Mouse (Mus musculus) midbrain, embryonic 15.5 days (tissue): ENCODE measurements around the gene Nt5dc1. TPM values are rescaled to one million over a fixed set of nuclear protein-coding genes. Genes with fewer than 3 reads are reported as not detected.
A peak's percentile ranks its signal among the peaks of the same experiment; 100 is the strongest.
"Not testable (repeated sequence)": the region's sequence is repeated elsewhere in the genome, so short reads cannot be mapped to it uniquely, and the experiment has no call there.

ENCODE experiments used
- ATAC-seq: fragments of 200-750 bp; cut with Nextera tagmentation; replicated peaks from 2 replicates; pipeline ENCODE4 v1.8.0; 2017; ENCODE audit warnings: moderate TSS enrichment
- H3K27ac ChIP-seq: fragments of 300-500 bp; sonication (generic); 2 replicates; pipeline ENCODE4 v1.5.1; 2015; ENCODE audit warnings: mild to moderate bottlenecking, inconsistent platforms
- H3K27me3 ChIP-seq: fragments of 300-500 bp; sonication (generic); replicated peaks from 2 replicates; pipeline ENCODE4 v1.6.1; 2015; ENCODE audit warnings: inconsistent platforms
- H3K36me3 ChIP-seq: fragments of 300-500 bp; sonication (generic); replicated peaks from 2 replicates; pipeline ENCODE4 v1.6.1; 2015; ENCODE audit warnings: inconsistent platforms
- H3K4me1 ChIP-seq: fragments of 300-500 bp; sonication (generic); 2 replicates; pipeline ENCODE4 v1.6.1; 2015; ENCODE audit warnings: inconsistent platforms
- H3K4me2 ChIP-seq: fragments of 300-500 bp; sonication (generic); 2 replicates; pipeline ENCODE4 v1.6.1; 2015; ENCODE audit warnings: inconsistent platforms, mild to moderate bottlenecking, moderate library complexity
- H3K4me3 ChIP-seq: fragments of 300-500 bp; sonication (generic); 2 replicates; pipeline ENCODE4 v1.5.1; 2015; ENCODE audit warnings: mild to moderate bottlenecking, inconsistent platforms
- H3K9ac ChIP-seq: fragments of 300-500 bp; sonication (generic); 2 replicates; pipeline ENCODE4 v1.6.1; 2015; ENCODE audit warnings: mild to moderate bottlenecking, inconsistent platforms
- H3K9me3 ChIP-seq: fragments of 300-500 bp; sonication (generic); 2 replicates; pipeline ENCODE4 v1.6.1; 2016; ENCODE audit warnings: inconsistent platforms
- WGBS: fragments of 180-500 bp; shearing (Covaris S2); methylation state at CpG from one replicate; pipeline ENCODE4 v1.1.7; 2015; ENCODE audit warnings: mixed read lengths; 5-methylcytosine and 5-hydroxymethylcytosine counted together
- polyA plus RNA-seq: library from polyadenylated mRNA; unstranded; fragments of >200 nt; fragmentation: Nextera tagmentation; extraction: Ambion mirVana; gene quantifications from 2 replicates; pipeline ENCODE4 v1.2.1, GENCODE M21; 2015

Nt5dc1 gene
- polyA plus RNA-seq, result 1.7 and 2.3 TPM in 2 replicates

- Histone ChIP-seq H3K27me3 (no peaks in the 10 kb centered on the region), H3K4me2 (peak within 1 kb of the TSS; percentile 75), H3K27ac (0 out of 2 replicates have a peak within 1 kb of the TSS, but pooled peaks have one; percentile 5), H3K9ac (peak within 1 kb of the TSS; percentile 45), H3K4me3 (peak within 1 kb of the TSS; percentile 62), H3K36me3 (no peaks in the 10 kb centered on the region), H3K4me1 (0 out of 2 replicates have a peak, but pooled peaks cover 3% of the 10 kb centered on the region), H3K9me3 (no peaks in the 10 kb centered on the region)
- peak; percentile 98 for ATAC-seq
- WGBS, result 1% methylated on average over 48 of the region's 49 CpGs
Measured at GRCm38 (mm10) chr10:34418204-34418756, at the start of gene Nt5dc1. Gene Nt5dc1 (minus strand): TSS chr10:34418552.

GRCm38 (mm10) chr10:34464321-34464720 is 46.0 kb upstream of the Nt5dc1 start:
- 94% methylated on average over 4 of the region's 4 CpGs for WGBS
- Histone ChIP-seq H3K9me3 (no peaks in the 10 kb centered on the region), H3K4me1 (no peaks in the 10 kb centered on the region), H3K4me3 (no peak overlapping the region), H3K9ac (no peak overlapping the region), H3K27me3 (no peaks in the 10 kb centered on the region), H3K4me2 (no peak overlapping the region), H3K36me3 (no peaks in the 10 kb centered on the region), H3K27ac (no peak overlapping the region)
- ATAC-seq, result no peak

DNA sequence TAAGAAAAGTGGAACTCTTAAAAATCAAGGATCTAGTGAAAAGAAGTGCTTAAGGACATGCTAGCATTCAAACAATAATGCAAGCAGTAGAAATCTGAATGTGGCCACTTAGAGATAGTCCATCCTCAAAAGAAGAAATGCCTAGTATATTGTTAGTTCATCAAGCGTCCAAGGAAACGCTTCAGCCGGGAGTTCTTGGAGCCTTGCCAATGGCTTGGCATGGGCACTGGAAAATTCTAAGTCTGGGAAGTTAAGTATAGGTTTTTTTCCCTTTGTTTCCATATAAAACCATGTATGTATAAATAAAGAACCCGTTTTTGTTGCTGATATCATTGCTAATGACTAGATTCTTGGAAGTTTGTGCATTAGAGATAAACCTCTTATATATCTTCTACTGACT is 43.1 kb upstream of the Nt5dc1 start:
- H3K36me3 ChIP-seq, result no peaks in the 10 kb centered on the region
- H3K9me3 ChIP-seq, result no peaks in the 10 kb centered on the region
- no peak overlapping the region for H3K27ac ChIP-seq
- H3K4me2 ChIP-seq, result no peak overlapping the region
- no peak for ATAC-seq
- 50% methylated on average over 4 of the region's 4 CpGs for WGBS
- no peaks in the 10 kb centered on the region for H3K27me3 ChIP-seq
- H3K9ac ChIP-seq, result no peak overlapping the region
- H3K4me3 ChIP-seq, result no peak overlapping the region
- H3K4me1 ChIP-seq, result no peaks in the 10 kb centered on the region

GRCm38 (mm10) chr10:34449469-34449868 is 31.1 kb upstream of the Nt5dc1 start:
- ATAC-seq, result no peak
- H3K27ac ChIP-seq, result no peak overlapping the region
- no peak overlapping the region for H3K4me2 ChIP-seq
- no peaks in the 10 kb centered on the region for H3K36me3 ChIP-seq
- H3K4me3 ChIP-seq, result no peak overlapping the region
- no peaks in the 10 kb centered on the region for H3K4me1 ChIP-seq
- 83% methylated on average over 1 of the region's 1 CpGs for WGBS
- H3K9ac ChIP-seq, result no peak overlapping the region
- H3K27me3 ChIP-seq, result no peaks in the 10 kb centered on the region
- H3K9me3 ChIP-seq, result no peaks in the 10 kb centered on the region

DNA sequence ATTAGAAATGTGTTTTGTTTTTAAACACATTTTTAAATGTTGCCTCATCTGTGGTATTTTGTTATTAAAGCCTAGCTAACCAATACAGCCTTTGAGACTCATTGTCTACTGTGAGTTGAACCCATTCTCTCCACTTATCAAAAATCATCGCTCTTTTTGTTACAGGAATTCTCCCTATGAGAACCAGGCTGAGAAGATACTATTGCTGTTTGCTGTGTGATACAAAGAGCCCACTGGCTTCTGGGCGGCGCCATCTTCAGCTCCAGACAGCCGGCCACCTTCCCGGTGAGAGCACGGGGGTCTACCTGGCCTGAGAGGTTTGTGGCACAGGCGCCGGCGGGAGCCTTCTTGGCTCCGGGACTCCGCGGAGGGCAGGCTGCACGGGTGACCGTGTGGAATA is 15.8 kb upstream of the Nt5dc1 start:
- H3K27ac ChIP-seq, H3K9me3 ChIP-seq, H3K4me2 ChIP-seq, H3K4me1 ChIP-seq, ATAC-seq, H3K4me3 ChIP-seq, H3K27me3 ChIP-seq, H3K9ac ChIP-seq, H3K36me3 ChIP-seq: not testable (repeated sequence)
- 97% methylated on average over 9 of the region's 14 CpGs for WGBS

- H3K27me3 ChIP-seq, result no peaks in the 10 kb centered on the region
- H3K4me2 ChIP-seq, result no peak overlapping the region
- peaks cover 3% of the 10 kb centered on the region for H3K4me1 ChIP-seq
- H3K36me3 ChIP-seq, result no peaks in the 10 kb centered on the region
- ATAC-seq, result peak; percentile 52; the same call in 1 of the 2 replicates
- no peaks in the 10 kb centered on the region for H3K9me3 ChIP-seq
- no peak overlapping the region for H3K27ac ChIP-seq
- no peak overlapping the region for H3K4me3 ChIP-seq
- no peak overlapping the region for H3K9ac ChIP-seq
Measured at GRCm38 (mm10) chr10:34431783-34432182, 13.4 kb upstream of the Nt5dc1 start.

DNA sequence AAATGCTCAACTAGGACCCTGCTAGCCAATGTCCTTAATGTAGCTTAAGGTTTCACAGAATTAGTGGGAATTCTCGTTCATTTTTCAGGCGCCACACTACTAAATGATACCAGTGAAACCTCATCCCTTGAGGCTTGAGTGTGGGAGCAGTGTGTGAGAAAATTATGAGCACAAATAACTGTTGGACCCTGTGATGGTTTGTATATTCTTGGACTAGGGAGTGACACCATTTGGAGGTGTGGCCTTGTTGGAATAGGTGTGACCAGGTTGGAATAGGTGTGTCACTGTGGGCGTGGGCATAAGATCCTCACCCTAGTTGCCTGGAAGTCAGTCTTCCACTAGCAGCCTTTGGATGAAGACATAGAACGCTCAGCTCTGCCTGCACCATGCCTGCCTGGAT is 442 bp upstream of the Nt5dc1 start:
- H3K9me3 ChIP-seq, ATAC-seq, H3K27me3 ChIP-seq, H3K4me1 ChIP-seq, H3K27ac ChIP-seq, H3K36me3 ChIP-seq: not testable (repeated sequence)
- Histone ChIP-seq H3K4me3 (peak overlapping the region; percentile 62), H3K4me2 (peak overlapping the region; percentile 75), H3K9ac (peak overlapping the region; percentile 45)
- WGBS, result 82% methylated on average over 4 of the region's 4 CpGs

GRCm38 (mm10) chr10:34399267-34399666 is 19.1 kb downstream of the Nt5dc1 start:
- no peak for ATAC-seq
- no peaks in the 10 kb centered on the region for H3K36me3 ChIP-seq
- no peak overlapping the region for H3K4me2 ChIP-seq
- no peaks in the 10 kb centered on the region for H3K27me3 ChIP-seq
- no peak overlapping the region for H3K27ac ChIP-seq
- H3K9me3 ChIP-seq, result no peaks in the 10 kb centered on the region
- H3K4me1 ChIP-seq, result no peaks in the 10 kb centered on the region
- no peak overlapping the region for H3K4me3 ChIP-seq
- no peak overlapping the region for H3K9ac ChIP-seq

GRCm38 (mm10) chr10:34396959-34397358 is 21.4 kb downstream of the Nt5dc1 start:
- H3K27me3 ChIP-seq, result no peaks in the 10 kb centered on the region
- WGBS, result 39% methylated on average over 4 of the region's 4 CpGs
- H3K4me1 ChIP-seq, result no peaks in the 10 kb centered on the region
- no peak overlapping the region for H3K4me2 ChIP-seq
- H3K27ac ChIP-seq, result no peak overlapping the region
- peak; percentile 71; the same call in 1 of the 2 replicates for ATAC-seq
- H3K36me3 ChIP-seq, result no peaks in the 10 kb centered on the region
- H3K9me3 ChIP-seq, result no peaks in the 10 kb centered on the region
- no peak overlapping the region for H3K4me3 ChIP-seq
- no peak overlapping the region for H3K9ac ChIP-seq

GRCm38 (mm10) chr10:34389681-34390080 is 28.7 kb downstream of the Nt5dc1 start, which contains the start of gene Col10a1:
Gene Col10a1 (plus strand): TSS chr10:34389981.
- 71% methylated on average over 8 of the region's 8 CpGs for WGBS

DNA sequence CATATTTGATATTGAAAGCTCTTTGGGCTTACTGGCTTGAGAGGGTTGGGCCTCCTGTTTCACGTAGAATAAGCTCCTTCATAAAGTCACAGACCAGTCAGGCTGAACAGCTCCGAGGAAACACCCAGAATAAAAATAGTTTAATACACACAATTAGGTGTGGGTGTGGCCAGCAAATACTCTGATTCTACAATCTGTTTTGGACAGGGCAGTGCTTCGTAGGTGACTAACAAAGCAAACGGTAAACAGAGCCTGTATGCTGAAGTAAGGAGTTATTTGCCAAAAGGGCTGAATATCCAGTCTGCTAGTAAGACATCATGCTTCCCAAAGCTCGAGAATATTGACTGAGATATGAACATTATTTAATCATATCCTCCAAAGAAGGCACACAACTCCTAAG is 32.7 kb downstream of the Nt5dc1 start:
- Histone ChIP-seq H3K27ac (no peak overlapping the region), H3K9ac (no peak overlapping the region), H3K9me3 (no peaks in the 10 kb centered on the region), H3K36me3 (no peaks in the 10 kb centered on the region), H3K27me3 (no peaks in the 10 kb centered on the region), H3K4me1 (0 out of 2 replicates have a peak, but pooled peaks cover 2% of the 10 kb centered on the region), H3K4me2 (no peak overlapping the region), H3K4me3 (no peak overlapping the region)
- ATAC-seq, result no peak
- 85% methylated on average over 5 of the region's 5 CpGs for WGBS

More at GRCm38 (mm10) chr10:34389681-34390080, 28.7 kb downstream of the Nt5dc1 start, which contains the start of gene Col10a1:
- no peaks in the 10 kb centered on the region for H3K27me3 ChIP-seq
- no peaks in the 10 kb centered on the region for H3K9me3 ChIP-seq
- 0 out of 2 replicates have a peak, but pooled peaks cover 2% of the 10 kb centered on the region for H3K4me1 ChIP-seq
- no peak within 1 kb of the TSS for H3K4me3 ChIP-seq
- no peak within 1 kb of the TSS for H3K9ac ChIP-seq
- no peak within 1 kb of the TSS for H3K4me2 ChIP-seq
- ATAC-seq, result no peak
- no peaks in the 10 kb centered on the region for H3K36me3 ChIP-seq
- no peak within 1 kb of the TSS for H3K27ac ChIP-seq

DNA sequence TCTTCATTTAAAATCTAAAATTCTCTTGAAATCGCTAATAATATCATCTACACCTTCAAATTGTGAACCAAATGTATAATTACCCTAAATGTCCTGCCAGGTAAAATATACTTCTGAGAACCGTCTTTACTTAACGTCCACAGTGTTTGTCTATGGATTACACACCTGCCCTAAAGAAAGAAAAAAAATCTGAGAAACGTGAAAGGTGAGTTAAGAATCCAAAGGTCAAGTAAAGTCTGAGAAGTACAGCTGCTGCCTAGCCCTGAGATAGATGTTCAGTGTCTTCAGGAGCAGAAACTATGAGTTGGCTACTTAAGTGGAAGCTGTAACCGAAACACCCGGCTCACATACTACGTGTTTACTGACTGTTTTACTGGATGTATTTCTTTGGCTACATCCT is 45.0 kb downstream of the Nt5dc1 start:
- 91% methylated on average over 7 of the region's 7 CpGs for WGBS
- no peak for ATAC-seq

GRCm38 (mm10) chr10:34368138-34368537 is 50.2 kb downstream of the Nt5dc1 start:
- Histone ChIP-seq H3K9ac (no peak overlapping the region), H3K4me1 (no peaks in the 10 kb centered on the region), H3K27ac (no peak overlapping the region), H3K9me3 (no peaks in the 10 kb centered on the region), H3K4me2 (no peak overlapping the region), H3K4me3 (no peak overlapping the region), H3K27me3 (no peaks in the 10 kb centered on the region), H3K36me3 (no peaks in the 10 kb centered on the region)
- 67% methylated on average over 5 of the region's 5 CpGs for WGBS
- no peak; the same call in 1 of the 2 replicates for ATAC-seq

More for the DNA sequence above, 45.0 kb downstream of the Nt5dc1 start:
- no peaks in the 10 kb centered on the region for H3K9me3 ChIP-seq
- H3K36me3 ChIP-seq, result no peaks in the 10 kb centered on the region
- no peak overlapping the region for H3K4me2 ChIP-seq
- no peak overlapping the region for H3K27ac ChIP-seq
- no peaks in the 10 kb centered on the region for H3K27me3 ChIP-seq
- no peak overlapping the region for H3K9ac ChIP-seq
- H3K4me3 ChIP-seq, result no peak overlapping the region
- no peaks in the 10 kb centered on the region for H3K4me1 ChIP-seq
